8 mouse cellular contexts compared by ENCODE assay signal in genomic region chr4:122884481-122885340, GRCm38 (mm10). TPM values are rescaled to one million over a fixed set of nuclear protein-coding genes. Genes with fewer than 3 reads are reported as not detected.
A peak's percentile ranks its signal among the peaks of the same experiment; 100 is the strongest.
DNase-seq lines count a peak whose midpoint lies in the region; ATAC-seq and TF ChIP-seq lines count a peak whose summit lies in the region.

No protein-coding gene starts in this region.

- H3K4me2 ChIP-seq in CH12.LX (ENCODE audit: insufficient read depth, low read depth, poor library complexity, severe bottlenecking) = peak overlapping the region; percentile 83
- H3K4me2 ChIP-seq in embryonic facial prominence, embryonic 15.5 days (replicated peaks) = peak overlapping the region; percentile 86
- H3K4me2 ChIP-seq in intestine, embryonic 14.5 days (ENCODE audit: low read length) = peak overlapping the region; percentile 76
- peak overlapping the region; percentile 98 for H3K4me2 ChIP-seq in liver, postnatal 0 days (ENCODE audit: low read depth, low read length)

- H3K79me2 ChIP-seq in CH12.LX (replicated peaks; ENCODE audit: control insufficient read depth, extremely low read depth, insufficient read depth, poor library complexity, severe bottlenecking) = peaks cover 50% of the 10 kb centered on the region

- peak overlapping the region; percentile 70 to 95 (median 88) for H3K4me3 ChIP-seq in CH12.LX (replicated peaks in 1 of 3; ENCODE audit: low read depth in 2 of 3, low read length in 2 of 3, poor library complexity in 1 of 3)
- H3K4me3 ChIP-seq in embryonic facial prominence, embryonic 15.5 days (replicated peaks) = peak overlapping the region; percentile 82
- H3K4me3 ChIP-seq in intestine, embryonic 14.5 days (ENCODE audit: low read depth, low read length) = peak overlapping the region; percentile 89
- H3K4me3 ChIP-seq in liver, postnatal 0 days (ENCODE audit: low read depth, low read length) = peak overlapping the region; percentile 87
- peak overlapping the region; percentile 74 for H3K4me3 ChIP-seq in small intestine, adult 2 months (ENCODE audit: low read depth, low read length)

- DNase-seq in 3134 (ENCODE audit: extremely low read depth, insufficient read length, low spot score) = peak; percentile 60
- DNase-seq in CH12.LX (ENCODE audit: extremely low read depth) = no peak
- DNase-seq in intestine, embryonic 14.5 days (ENCODE audit: low spot score) = no peak
- no peak for DNase-seq in liver, postnatal 0 days
- no peak for DNase-seq in ovary, adult 18-20 months (ENCODE audit: low spot score)

- in situ Hi-C loops in CH12.LX (cut with MboI; ENCODE audit: low pct_ligation_motif_present, low pct_unique_long_range_greater_than_20kb, low sequenced_read_pairs) = no loop called here

- no peaks in the 10 kb centered on the region for H3K9me3 ChIP-seq in CH12.LX (replicated peaks; ENCODE audit: low read length)
- no peaks in the 10 kb centered on the region for H3K9me3 ChIP-seq in embryonic facial prominence, embryonic 15.5 days (replicated peaks)
- H3K9me3 ChIP-seq in intestine, embryonic 14.5 days (ENCODE audit: control insufficient read depth, low read length) = no peaks in the 10 kb centered on the region
- no peaks in the 10 kb centered on the region for H3K9me3 ChIP-seq in liver, postnatal 0 days (ENCODE audit: low read length)

- dilution Hi-C loops in CH12.LX (cut with MboI; ENCODE audit: extremely low pct_ligation_motif_present, extremely low pct_unique_long_range_greater_than_20kb, low sequenced_read_pairs) = no loop called here

- H3K9ac ChIP-seq in CH12.LX (ENCODE audit: insufficient read depth, low read depth) = peak overlapping the region; percentile 83
- H3K9ac ChIP-seq in embryonic facial prominence, embryonic 15.5 days = peak overlapping the region; percentile 78
- H3K9ac ChIP-seq in intestine, embryonic 14.5 days (ENCODE audit: low read length) = peak overlapping the region; percentile 79
- H3K9ac ChIP-seq in liver, postnatal 0 days (replicated peaks) = peak overlapping the region; percentile 81

- TF ChIP-seq RAD21 in CH12.LX (IDR thresholded peaks at IDR 0.05; ENCODE audit: low read depth, low read length) = no peak

- no peak for TF ChIP-seq EP300 in CH12.LX (IDR thresholded peaks at IDR 0.05; ENCODE audit: low read length)
- no peak for TF ChIP-seq EP300 in liver, postnatal 0 days (IDR thresholded peaks at IDR 0.05; ENCODE audit: low read depth)

- H3K36me3 ChIP-seq in CH12.LX (replicated peaks in 1 of 2; ENCODE audit: control insufficient read depth in 1 of 2, insufficient read depth in 1 of 2, low read length in 1 of 2) = peaks cover 0 to 7% of the 10 kb centered on the region in 2 experiments
- H3K36me3 ChIP-seq in embryonic facial prominence, embryonic 15.5 days = no peaks in the 10 kb centered on the region
- no peaks in the 10 kb centered on the region; the same call in 1 of the 2 replicates for H3K36me3 ChIP-seq in intestine, embryonic 14.5 days (ENCODE audit: control insufficient read depth, insufficient read depth, low read length)
- peaks cover 3% of the 10 kb centered on the region; the same call in 1 of the 2 replicates for H3K36me3 ChIP-seq in liver, postnatal 0 days (replicated peaks; ENCODE audit: insufficient read depth, low read length)
- H3K36me3 ChIP-seq in small intestine, adult 2 months (ENCODE audit: control insufficient read depth, insufficient read depth, low read length) = peaks cover 1% of the 10 kb centered on the region; the same call in 1 of the 2 replicates

- ATAC-seq in embryonic facial prominence, embryonic 15.5 days (ENCODE audit: insufficient number of reproducible peaks, low FRiP score, low TSS enrichment, low read depth) = no peak
- ATAC-seq in intestine, embryonic 14.5 days (replicated peaks; ENCODE audit: low FRiP score, low TSS enrichment, low read depth) = no peak
- ATAC-seq in liver, postnatal 0 days = no peak
- ATAC-seq in frontal cortex, adult (ENCODE audit: low TSS enrichment) = no peak

- TF ChIP-seq CTCF in CH12.LX (conservative IDR thresholded peaks at IDR 0.05 in 1 of 2, IDR thresholded peaks at IDR 0.05 in 1 of 2; ENCODE audit: low read depth in 2 of 2, low read length in 2 of 2) = no peak
- TF ChIP-seq CTCF in liver, postnatal 0 days (IDR thresholded peaks at IDR 0.05; ENCODE audit: low read depth) = no peak
- no peak for TF ChIP-seq CTCF in small intestine, adult 2 months (IDR thresholded peaks at IDR 0.05; ENCODE audit: extremely low read depth, insufficient read length, insufficient replicate concordance, low read depth, low read length)

- peaks cover 0 to 51% of the 10 kb centered on the region in 2 experiments; a peak in 2 of 4 replicates for H3K4me1 ChIP-seq in CH12.LX (ENCODE audit: control insufficient read depth in 1 of 2, insufficient read depth in 2 of 2)
- H3K4me1 ChIP-seq in embryonic facial prominence, embryonic 15.5 days = peaks cover 30% of the 10 kb centered on the region
- H3K4me1 ChIP-seq in intestine, embryonic 14.5 days (replicated peaks; ENCODE audit: control insufficient read depth, insufficient read depth, low read length) = peaks cover 18% of the 10 kb centered on the region
- peaks cover 36% of the 10 kb centered on the region for H3K4me1 ChIP-seq in liver, postnatal 0 days (ENCODE audit: insufficient read depth)
- H3K4me1 ChIP-seq in small intestine, adult 2 months (ENCODE audit: control insufficient read depth, insufficient read depth, insufficient read length, low read length) = peaks cover 13% of the 10 kb centered on the region

- WGBS in embryonic facial prominence, embryonic 15.5 days = 31% methylated on average over 12 of the region's 12 CpGs
- 34% methylated on average over 12 of the region's 12 CpGs for WGBS in intestine, embryonic 14.5 days
- 11% methylated on average over 12 of the region's 12 CpGs for WGBS in liver, postnatal 0 days (ENCODE audit: insufficient replicate concordance)
- WGBS in small intestine, adult 2 months = 5% methylated on average over 12 of the region's 12 CpGs

- H3K27me3 ChIP-seq in CH12.LX (replicated peaks) = no peaks in the 10 kb centered on the region
- H3K27me3 ChIP-seq in embryonic facial prominence, embryonic 15.5 days = no peaks in the 10 kb centered on the region
- no peaks in the 10 kb centered on the region for H3K27me3 ChIP-seq in intestine, embryonic 14.5 days (replicated peaks; ENCODE audit: control insufficient read depth, insufficient read depth, low read length)
- H3K27me3 ChIP-seq in liver, postnatal 0 days (ENCODE audit: insufficient read depth, low read length) = no peaks in the 10 kb centered on the region
- H3K27me3 ChIP-seq in small intestine, adult 2 months (ENCODE audit: control insufficient read depth, insufficient read depth, low read length) = no peaks in the 10 kb centered on the region

- TF ChIP-seq POLR2A in CH12.LX (IDR thresholded peaks at IDR 0.05; ENCODE audit: low read depth, low read length) = no peak
- TF ChIP-seq POLR2A in small intestine, adult 2 months (IDR thresholded peaks at IDR 0.05; ENCODE audit: low read depth, low read length) = no peak

- no peak overlapping the region for H3K27ac ChIP-seq in CH12.LX (ENCODE audit: insufficient read depth, low read depth)
- H3K27ac ChIP-seq in embryonic facial prominence, embryonic 15.5 days (replicated peaks) = peak overlapping the region; percentile 100
- H3K27ac ChIP-seq in intestine, embryonic 14.5 days (ENCODE audit: low read depth) = peak overlapping the region; percentile 100
- H3K27ac ChIP-seq in liver, postnatal 0 days (ENCODE audit: low read depth) = peak overlapping the region; percentile 100
- peak overlapping the region; percentile 92 for H3K27ac ChIP-seq in small intestine, adult 2 months (ENCODE audit: insufficient read depth, low read depth, low read length)

TF ChIP-seq in CH12.LX, 34 proteins besides CTCF, POLR2A, EP300 and RAD21:
- TF ChIP-seq MAX (IDR thresholded peaks at IDR 0.05; ENCODE audit: low read length) = no peak
- peak; percentile 6; the same call in 1 of the 2 replicates for TF ChIP-seq MXI1 (IDR thresholded peaks at IDR 0.05; ENCODE audit: low read depth, low read length)

RNA-seq across cellular contexts. Expression of gene Cap1, which starts 1.1 kb away (rescaled TPM):
- total RNA-seq in CH12.LX (2012; rRNA removed) = 118 and 128 TPM in 2 replicates
- total RNA-seq in CH12.LX (2014; rRNA removed) = 159 TPM in 2 replicates
- 163 and 195 TPM in 2 replicates for polyA plus RNA-seq in CH12.LX (2012; ENCODE audit: insufficient read length, low read depth)
- 71.0 and 74.5 TPM in 2 replicates for polyA plus RNA-seq in embryonic facial prominence, embryonic 15.5 days (2015; fragmentation: Nextera tagmentation; extraction: Ambion mirVana)
- polyA plus RNA-seq in intestine, embryonic 14.5 days (2014; fragmentation: Nextera tagmentation; extraction: Ambion mirVana) = 77.9 and 82.8 TPM in 2 replicates
- polyA plus RNA-seq in liver, postnatal 0 days (2015; fragmentation: Nextera tagmentation; extraction: Ambion mirVana) = 22.3 and 28.4 TPM in 2 replicates
- 46.5 and 85.8 TPM in 2 replicates for polyA plus RNA-seq in small intestine, adult 2 months (2012; rRNA removed)

RNA-seq across cellular contexts. Expression of gene Ppt1, which starts 48.7 kb away (rescaled TPM):
- total RNA-seq in CH12.LX (2012; rRNA removed) = 23.7 and 23.8 TPM in 2 replicates
- total RNA-seq in CH12.LX (2014; rRNA removed) = 23.9 and 24.2 TPM in 2 replicates
- polyA plus RNA-seq in CH12.LX (2012; ENCODE audit: insufficient read length, low read depth) = 30.7 TPM in 2 replicates
- 73.0 and 80.9 TPM in 2 replicates for polyA plus RNA-seq in embryonic facial prominence, embryonic 15.5 days (2015; fragmentation: Nextera tagmentation; extraction: Ambion mirVana)
- polyA plus RNA-seq in intestine, embryonic 14.5 days (2014; fragmentation: Nextera tagmentation; extraction: Ambion mirVana) = 72.6 and 79.0 TPM in 2 replicates
- polyA plus RNA-seq in liver, postnatal 0 days (2015; fragmentation: Nextera tagmentation; extraction: Ambion mirVana) = 18.6 and 20.3 TPM in 2 replicates
- 6.9 and 10.1 TPM in 2 replicates for polyA plus RNA-seq in small intestine, adult 2 months (2012; rRNA removed)
